Mouse (Mus musculus): ENCODE measurements around the gene Wars.
"Not testable (repeated sequence)": the region's sequence is repeated elsewhere in the genome, so short reads cannot be mapped to it uniquely, and the experiment has no call there.

Wars gene

GRCm38 (mm10) chr12:108855081-108855480 lies 38.9 kb downstream of the Wars start:
- no peak for DNase-seq

GRCm38 (mm10) chr12:108852822-108853221 lies 41.2 kb downstream of the Wars start:
- no peak for DNase-seq

GRCm38 (mm10) chr12:108850886-108851285 lies 43.1 kb downstream of the Wars start:
- DNase-seq: no peak

DNA sequence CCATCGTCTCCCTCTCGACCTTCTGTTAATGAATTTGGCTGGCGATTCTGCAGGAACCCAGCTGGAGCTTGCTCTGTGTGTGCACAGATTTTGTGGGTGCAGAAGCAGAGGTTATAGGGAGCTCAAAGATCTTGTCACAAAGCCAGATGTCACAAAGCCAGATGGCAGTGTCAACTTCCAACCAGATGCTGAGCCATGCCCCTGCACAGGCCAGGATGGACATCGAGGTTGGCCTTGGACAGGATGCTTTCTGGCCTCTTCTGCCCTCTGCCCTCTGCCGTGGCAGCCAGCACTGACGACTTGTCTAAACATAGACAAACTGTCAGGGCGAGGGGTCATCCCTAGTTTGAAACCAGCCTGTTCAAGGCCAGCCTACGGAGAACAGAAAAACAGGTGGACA lies 43.8 kb downstream of the Wars start:
- DNase-seq: peak in 1 of 2 experiments; percentile 22

GRCm38 (mm10) chr12:108849488-108850022 lies 44.4 kb downstream of the Wars start:
- no peak for DNase-seq

DNA sequence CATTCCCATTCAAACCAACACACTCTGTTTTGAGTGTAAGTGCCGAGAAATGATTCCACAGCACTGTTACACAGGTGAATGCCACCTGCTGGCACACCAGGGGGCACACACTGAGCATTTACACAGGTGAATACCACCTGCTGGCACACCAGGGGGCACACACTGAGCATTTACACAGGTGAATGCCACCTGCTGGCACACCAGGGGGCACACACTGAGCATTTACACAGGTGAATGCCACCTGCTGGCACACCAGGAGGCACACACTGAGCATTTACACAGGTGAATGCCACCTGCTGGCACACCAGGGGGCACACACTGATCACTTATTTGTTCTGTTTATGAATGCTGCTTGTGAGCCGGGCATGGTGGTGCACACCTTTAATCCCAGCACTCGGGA lies 45.9 kb downstream of the Wars start:
- DNase-seq: not testable (repeated sequence)

- no peak for DNase-seq
Measured at GRCm38 (mm10) chr12:108842663-108843062, 51.3 kb downstream of the Wars start.

GRCm38 (mm10) chr12:108841181-108841580 lies 52.8 kb downstream of the Wars start:
- peak; percentile 67 to 75 for DNase-seq

DNA sequence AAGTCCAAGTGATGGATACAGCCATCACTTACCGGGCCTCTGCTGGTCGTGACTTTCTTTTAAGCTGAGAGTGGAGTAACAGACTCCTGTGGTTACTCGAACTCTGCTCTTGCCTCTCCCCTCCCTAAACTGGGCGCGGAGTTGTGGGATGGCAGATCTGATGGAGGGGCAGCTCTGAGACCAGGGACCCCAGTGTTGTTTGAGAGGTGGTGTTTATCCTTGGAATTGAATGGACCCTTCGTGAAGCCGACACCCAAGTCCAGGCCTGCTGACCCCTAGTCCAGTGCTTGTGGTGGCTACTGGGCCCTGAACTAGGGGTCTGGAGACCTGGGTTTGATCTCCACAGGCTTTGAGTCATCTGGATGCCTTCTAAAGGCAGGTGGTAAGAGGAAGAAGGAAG lies 57.3 kb downstream of the Wars start:
- DNase-seq: no peak

GRCm38 (mm10) chr12:108835840-108836409 lies 58.0 kb downstream of the Wars start, which contains the start of the genes Slc25a29 and Slc25a47:
Slc25a29 (minus strand) TSS chr12:108835883.
Slc25a47 (plus strand) TSS chr12:108836046.
- DNase-seq: peak; percentile 99

- DNase-seq: no peak
Measured at GRCm38 (mm10) chr12:108835208-108835839, 58.6 kb downstream of the Wars start.

- DNase-seq: peak in 1 of 2 experiments; percentile 38
Measured at GRCm38 (mm10) chr12:108834786-108835185, 59.2 kb downstream of the Wars start.

GRCm38 (mm10) chr12:108834337-108834736 lies 59.6 kb downstream of the Wars start:
- no peak for DNase-seq

DNA sequence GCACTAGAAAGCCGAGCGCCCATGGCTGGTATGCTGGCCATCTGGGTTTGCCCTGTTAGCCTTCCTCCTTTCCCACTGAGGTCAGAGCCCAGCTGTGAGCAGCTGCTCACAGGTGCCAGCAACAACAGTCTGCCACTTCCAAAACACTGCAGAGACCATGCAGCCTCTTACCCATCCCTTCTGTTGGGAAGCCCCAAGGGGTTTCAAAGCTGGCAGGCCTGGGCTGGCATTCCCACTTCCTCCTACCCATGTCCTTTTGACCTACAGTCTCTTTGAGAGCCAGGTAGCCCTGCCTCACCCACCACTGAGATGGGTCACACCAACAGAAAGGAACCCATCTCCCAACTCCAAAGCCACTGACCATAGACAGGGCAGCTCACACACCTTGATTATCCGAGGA lies 60.6 kb downstream of the Wars start:
- DNase-seq: peak in 1 of 2 experiments; percentile 24

DNA sequence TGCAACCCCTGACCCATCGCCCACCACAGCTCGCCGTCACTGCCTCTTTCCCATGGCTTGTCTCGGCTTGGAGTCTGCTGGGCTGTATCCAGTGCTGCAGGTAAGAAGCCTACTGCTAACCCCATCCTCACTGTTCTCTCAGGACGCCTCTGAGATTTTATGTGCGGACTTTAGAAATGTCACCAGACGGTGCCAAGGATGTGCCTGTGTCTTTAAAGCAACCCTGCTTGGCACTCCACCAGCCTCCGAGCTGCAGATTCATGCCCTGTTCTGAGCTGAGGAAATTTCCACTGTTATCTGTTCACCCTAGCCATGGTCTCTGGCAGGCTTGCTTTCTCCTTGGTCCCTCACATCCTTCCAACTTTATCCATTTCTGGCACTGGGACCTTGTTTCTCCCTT lies 61.1 kb downstream of the Wars start:
- peak; percentile 65 to 70 for DNase-seq

DNA sequence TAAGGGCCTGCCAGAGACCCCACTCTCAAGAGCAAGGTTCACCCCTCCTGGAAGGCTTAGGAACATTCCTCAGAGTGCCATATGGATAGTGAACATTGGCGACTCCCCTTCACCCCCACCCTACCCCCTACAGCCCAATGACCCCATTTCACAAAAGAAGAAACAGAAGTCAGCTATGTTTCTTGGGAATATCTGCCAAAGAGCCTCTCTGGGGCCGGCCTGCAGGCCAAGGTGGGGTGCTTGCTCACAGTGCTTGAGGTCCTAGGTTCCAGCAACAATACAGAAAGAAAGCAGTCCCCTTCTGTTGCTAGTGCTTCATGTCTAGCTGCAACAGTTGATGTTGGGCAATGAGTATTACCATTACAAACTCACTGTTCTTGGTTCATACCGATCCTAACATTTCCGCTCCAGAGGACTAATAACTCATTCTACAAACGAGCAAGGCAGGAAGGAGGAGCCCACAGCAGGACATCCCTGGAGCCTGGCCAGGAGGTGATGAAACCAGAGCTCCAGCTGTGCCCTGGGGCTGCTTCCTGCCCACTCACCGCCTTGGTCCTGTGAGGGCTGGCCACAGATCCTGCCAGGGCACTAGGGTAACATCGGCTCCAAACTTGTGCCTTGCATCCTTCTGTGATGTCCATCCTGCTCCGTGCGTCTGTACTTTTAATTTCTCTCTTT lies 61.9 kb downstream of the Wars start:
- DNase-seq: peak; percentile 75 to 76

DNA sequence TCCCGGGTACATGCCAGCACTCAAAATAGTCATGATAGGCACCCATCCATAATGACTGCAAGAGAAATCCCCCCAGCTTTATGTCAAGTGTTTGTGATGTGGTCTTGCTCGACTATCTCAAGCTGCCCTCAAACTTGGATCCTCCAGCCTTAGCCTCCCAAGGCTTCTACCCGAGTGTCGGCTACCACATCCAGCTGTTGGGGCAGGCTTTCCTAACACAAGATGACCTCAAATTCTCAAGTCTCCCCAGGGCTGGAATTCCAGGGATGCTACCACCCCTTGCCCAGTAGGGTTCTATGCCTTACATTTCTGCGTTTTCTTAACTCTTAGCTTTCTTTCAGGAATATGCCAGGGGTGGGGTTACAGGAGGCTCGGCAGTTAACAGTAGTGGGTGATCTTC lies 63.6 kb downstream of the Wars start:
- no peak for DNase-seq

- DNase-seq: no peak
Measured at GRCm38 (mm10) chr12:108829636-108830035, 64.3 kb downstream of the Wars start.

GRCm38 (mm10) chr12:108827641-108828040 lies 66.3 kb downstream of the Wars start:
- DNase-seq: peak in 1 of 2 experiments; percentile 9

DNA sequence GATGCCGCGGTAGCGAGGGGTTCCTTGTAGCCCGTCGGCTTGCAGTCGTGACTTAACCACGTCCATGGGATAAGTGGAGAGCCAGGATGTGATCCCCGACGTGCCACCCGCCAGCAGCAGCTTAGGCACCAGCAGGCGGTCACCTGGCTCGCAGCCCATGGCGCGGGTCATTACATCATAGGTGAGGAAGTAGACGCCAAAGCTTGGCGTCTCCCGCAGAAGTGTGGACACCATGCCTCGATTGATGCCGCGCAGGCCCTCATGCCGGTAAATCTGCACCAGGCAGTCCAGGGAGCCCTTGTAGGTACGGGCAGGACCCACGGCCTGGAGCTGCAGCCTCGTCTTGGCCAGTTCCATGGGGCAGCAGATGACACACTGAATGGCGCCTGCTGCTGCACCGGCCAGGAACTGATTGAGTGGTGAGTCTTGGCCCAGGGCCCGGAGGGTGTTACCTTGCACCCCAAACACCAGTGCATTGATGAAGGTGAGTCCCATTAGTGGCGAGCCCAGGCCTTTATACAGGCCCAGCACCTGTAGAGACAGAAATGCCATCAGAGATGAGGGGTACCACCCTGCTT lies 66.9 kb downstream of the Wars start:
- peak; percentile 73 to 76 for DNase-seq

DNA sequence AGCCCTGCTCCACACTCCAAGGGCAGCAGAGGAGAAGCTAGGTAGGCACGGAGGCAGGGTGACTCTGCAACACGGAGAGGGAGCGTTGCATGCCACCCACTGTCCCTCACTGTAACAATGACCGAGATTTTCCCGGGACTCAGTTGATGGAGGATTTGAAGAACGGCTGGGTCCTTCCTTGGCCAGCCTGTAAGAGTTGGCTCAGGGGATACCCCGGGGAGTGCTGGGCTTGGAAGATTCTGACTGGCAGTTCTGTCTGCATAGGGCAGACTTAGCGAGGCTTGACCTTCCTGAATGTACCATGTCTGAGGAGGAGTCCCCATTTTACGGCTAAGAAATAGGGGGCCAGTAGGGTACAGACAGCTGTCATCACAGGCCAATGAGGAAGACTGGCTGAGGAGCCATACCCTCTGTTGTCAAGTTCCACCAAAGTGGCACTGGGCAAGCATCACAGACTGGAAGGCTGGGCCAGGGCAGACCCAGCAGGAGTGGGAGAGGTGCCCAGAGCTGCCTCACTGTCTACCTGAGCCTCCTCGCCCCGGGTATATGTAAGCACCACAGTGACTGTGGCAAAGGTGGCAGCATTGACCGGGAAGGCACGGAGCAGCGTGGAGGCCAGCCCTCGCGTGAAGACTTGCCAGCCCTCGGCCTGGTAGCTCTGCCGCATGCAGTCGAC lies 67.6 kb downstream of the Wars start:
- DNase-seq: peak; percentile 89 to 90

- peak; percentile 56 to 68 for DNase-seq
Measured at GRCm38 (mm10) chr12:108825561-108826224, 68.3 kb downstream of the Wars start.

Data from cerebellum, postnatal 10 days (tissue).